In the genomic region with DNA sequence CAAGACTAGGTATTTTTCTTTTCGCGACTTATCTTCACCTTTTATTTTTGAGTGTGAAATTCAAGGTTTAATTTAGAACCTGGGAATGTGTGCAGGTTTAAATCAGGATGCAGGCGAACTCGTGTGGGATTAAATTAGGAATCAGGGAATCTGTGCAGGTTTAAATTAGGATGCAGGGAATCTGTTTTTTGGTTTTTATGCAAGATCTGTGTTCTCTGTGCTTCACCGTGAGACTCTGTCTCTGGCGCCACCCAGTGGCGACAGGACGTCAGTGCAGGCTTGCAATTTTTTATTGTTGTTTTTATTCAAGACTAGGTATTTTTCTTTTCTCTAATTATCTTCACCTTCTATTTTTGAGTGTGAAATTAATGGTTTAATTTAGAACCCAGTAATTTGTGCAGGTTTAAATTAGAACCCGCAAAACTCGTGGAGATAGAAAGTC, we compare ENCODE assay signal across 10 mouse cellular contexts. TPM values are rescaled to one million over a fixed set of nuclear protein-coding genes. Genes with fewer than 3 reads are reported as not detected.
A peak's percentile ranks its signal among the peaks of the same experiment; 100 is the strongest.
DNase-seq lines count a peak whose midpoint lies in the region; ATAC-seq and TF ChIP-seq lines count a peak whose summit lies in the region.
"Not testable (repeated sequence)": the region's sequence is repeated elsewhere in the genome, so short reads cannot be mapped to it uniquely, and the experiment has no call there.
"Had no signal": no experiment of that assay in that cellular context is flagged by ENCODE, and none has a peak within 500 bp of the region (broad histone marks: within the 10 kb centered on the region; RNA-seq: fewer than 3 reads in every experiment).

No protein-coding gene starts in this region.

- not testable (repeated sequence) for H3K27ac ChIP-seq in heart, embryonic 11.5 days (ENCODE audit: low read depth, low read length); kidney, postnatal 0 days; liver, embryonic 13.5 days; neural tube, embryonic 11.5 days (ENCODE audit: low read depth, low read length)

- peaks cover 12% of the 10 kb centered on the region for H3K9me3 ChIP-seq in heart, embryonic 11.5 days (replicated peaks; ENCODE audit: control insufficient read depth, low read length)
- H3K9me3 ChIP-seq in kidney, postnatal 0 days (replicated peaks; ENCODE audit: low read length); liver, embryonic 13.5 days (replicated peaks); neural tube, embryonic 11.5 days (ENCODE audit: control insufficient read depth, low read length): not testable (repeated sequence)

- not testable (repeated sequence) for TF ChIP-seq CTCF in kidney, postnatal 0 days (IDR thresholded peaks at IDR 0.05; ENCODE audit: low read depth)

- peak; percentile 60 for ATAC-seq in erythroid progenitor cell, adult 5-6 weeks (replicated peaks; ENCODE audit: low FRiP score, poor library complexity, severe bottlenecking)
- ATAC-seq in heart, embryonic 11.5 days (replicated peaks; ENCODE audit: insufficient number of reproducible peaks, low FRiP score, low TSS enrichment), result peak; percentile 61; the same call in 1 of the 2 replicates
- ATAC-seq in kidney, postnatal 0 days (replicated peaks; ENCODE audit: low FRiP score, low read depth); liver, embryonic 13.5 days (ENCODE audit: low read depth); neural tube, embryonic 11.5 days (ENCODE audit: insufficient read depth, low FRiP score, low TSS enrichment): not testable (repeated sequence)

- peak; percentile 76 for DNase-seq in MEL-GATA-1-ER (ENCODE audit: extremely low read depth, low read depth)
- peak; percentile 57 to 78 for DNase-seq in cerebellum, adult 18-20 months
- DNase-seq in kidney, postnatal 0 days (ENCODE audit: low spot score), result peak; percentile 94
- peak; percentile 29 for DNase-seq in liver, embryonic 13.5 days
- peak; percentile 58 for DNase-seq in neural tube, embryonic 11.5 days (ENCODE audit: low spot score)
- peak; percentile 22 for DNase-seq in yolk sac, embryonic 10.5 days (ENCODE audit: low spot score)

- H3K4me1 ChIP-seq in heart, embryonic 11.5 days (ENCODE audit: control insufficient read depth, insufficient read depth, low read length); kidney, postnatal 0 days (replicated peaks; ENCODE audit: insufficient read depth, low read length); liver, embryonic 13.5 days (replicated peaks); neural tube, embryonic 11.5 days (ENCODE audit: control insufficient read depth, insufficient read depth, low read length): not testable (repeated sequence)

- not testable (repeated sequence) for H3K9ac ChIP-seq in heart, embryonic 11.5 days (ENCODE audit: low read depth, low read length); kidney, postnatal 0 days (ENCODE audit: low read depth, low read length); liver, embryonic 13.5 days; neural tube, embryonic 11.5 days (ENCODE audit: low read length)

- not testable (repeated sequence) for H3K36me3 ChIP-seq in heart, embryonic 11.5 days (ENCODE audit: control insufficient read depth, insufficient read depth, low read length); kidney, postnatal 0 days (ENCODE audit: insufficient read depth, low read length); liver, embryonic 13.5 days; neural tube, embryonic 11.5 days (ENCODE audit: control insufficient read depth, insufficient read depth, low read length)

- not testable (repeated sequence) for H3K4me2 ChIP-seq in heart, embryonic 11.5 days; kidney, postnatal 0 days (ENCODE audit: low read length); liver, embryonic 13.5 days; neural tube, embryonic 11.5 days (ENCODE audit: low read depth)

- H3K4me3 ChIP-seq in heart, embryonic 11.5 days (ENCODE audit: low read depth, low read length); kidney, postnatal 0 days (replicated peaks; ENCODE audit: low read depth, low read length); liver, embryonic 13.5 days (replicated peaks); neural tube, embryonic 11.5 days (ENCODE audit: low read depth, low read length): not testable (repeated sequence)

- WGBS in heart, embryonic 11.5 days (ENCODE audit: insufficient replicate concordance), result 53% methylated on average over 10 of the region's 10 CpGs
- 50% methylated on average over 10 of the region's 10 CpGs for WGBS in kidney, postnatal 0 days
- WGBS in liver, embryonic 13.5 days (ENCODE audit: insufficient replicate concordance), result 49% methylated on average over 10 of the region's 10 CpGs
- 57% methylated on average over 10 of the region's 10 CpGs for WGBS in neural tube, embryonic 11.5 days

- H3K27me3 ChIP-seq in heart, embryonic 11.5 days (ENCODE audit: control insufficient read depth, insufficient read depth, low read length); kidney, postnatal 0 days (ENCODE audit: insufficient read depth, low read length); liver, embryonic 13.5 days; neural tube, embryonic 11.5 days (ENCODE audit: control insufficient read depth, insufficient read depth, low read length): not testable (repeated sequence)

RNA-seq across cellular contexts. Expression of a gene that starts 22.5 kb away (rescaled TPM):
- not detected in 2 replicates for total RNA-seq in erythroid progenitor cell, adult 5-6 weeks (2015; ENCODE audit: low replicate concordance)
- not detected in 2 replicates for total RNA-seq in erythroid progenitor cell, adult 5-6 weeks (2017; ENCODE audit: low replicate concordance)
- polyA plus RNA-seq in heart, embryonic 11.5 days (2014; fragmentation: Nextera tagmentation; extraction: Ambion mirVana), result not detected in 2 replicates
- not detected in 2 replicates for polyA plus RNA-seq in kidney, postnatal 0 days (2015; fragmentation: Nextera tagmentation; extraction: Ambion mirVana)
- not detected in 2 replicates for polyA plus RNA-seq in liver, embryonic 13.5 days (2015; fragmentation: Nextera tagmentation; extraction: Ambion mirVana)
- not detected in 2 replicates for polyA plus RNA-seq in neural tube, embryonic 11.5 days (2014; fragmentation: Nextera tagmentation; extraction: Ambion mirVana)
- total RNA-seq: adrenal gland, postnatal 14 days; heart, postnatal 36 days had no signal

RNA-seq across cellular contexts. Expression of a gene that starts 52.4 kb away (rescaled TPM):
- total RNA-seq in erythroid progenitor cell, adult 5-6 weeks (2015; ENCODE audit: low replicate concordance), result not detected in 2 replicates
- not detected in 2 replicates for total RNA-seq in erythroid progenitor cell, adult 5-6 weeks (2017; ENCODE audit: low replicate concordance)
- polyA plus RNA-seq in heart, embryonic 11.5 days (2014; fragmentation: Nextera tagmentation; extraction: Ambion mirVana), result not detected in 2 replicates
- polyA plus RNA-seq in kidney, postnatal 0 days (2015; fragmentation: Nextera tagmentation; extraction: Ambion mirVana), result not detected in 2 replicates
- not detected in 2 replicates for polyA plus RNA-seq in liver, embryonic 13.5 days (2015; fragmentation: Nextera tagmentation; extraction: Ambion mirVana)
- not detected in 2 replicates for polyA plus RNA-seq in neural tube, embryonic 11.5 days (2014; fragmentation: Nextera tagmentation; extraction: Ambion mirVana)
- total RNA-seq: adrenal gland, postnatal 14 days; heart, postnatal 36 days had no signal

Comparison
In these comparisons a context has a peak if more than half of its experiments do, and no peak if none do; other contexts are left out.
1. DNase-seq: peak in every context shown above with its lines; median percentile 94 in kidney, postnatal 0 days; 76 in MEL-GATA-1-ER; 68 in cerebellum, adult 18-20 months; 58 in neural tube, embryonic 11.5 days; 29 in liver, embryonic 13.5 days; 22 in yolk sac, embryonic 10.5 days.